Mouse (Mus musculus): ENCODE data around the gene Olfr503. TPM values are rescaled to one million over a fixed set of nuclear protein-coding genes. Genes with fewer than 3 reads are reported as not detected.
"Not testable (repeated sequence)": the region's sequence is repeated elsewhere in the genome, so short reads cannot be mapped to it uniquely, and the experiment has no call there.

Olfr503 gene
- polyA plus RNA-seq (2015; fragmentation: Nextera tagmentation; extraction: Ambion mirVana), result not detected in 2 replicates

- H3K36me3 ChIP-seq; H3K27ac ChIP-seq (replicated peaks); H3K4me3 ChIP-seq; H3K9me3 ChIP-seq; H3K9ac ChIP-seq (replicated peaks); H3K4me1 ChIP-seq; H3K27me3 ChIP-seq; ATAC-seq (replicated peaks); H3K4me2 ChIP-seq (replicated peaks): not testable (repeated sequence)
- WGBS, result 51% methylated on average over 1 of the region's 1 CpGs
These were observed at the start of gene Olfr503 for GRCm38 (mm10) chr7:108544227-108544626. Olfr503 (plus strand) TSS chr7:108544527.

GRCm38 (mm10) chr7:108524965-108525364, 19.4 kb upstream of the Olfr503 start, which contains the start of gene Olfr502:
Olfr502 (minus strand) TSS chr7:108525065.
- H3K9me3 ChIP-seq, result no peaks in the 10 kb centered on the region
- H3K4me2 ChIP-seq (replicated peaks), result no peak within 1 kb of the TSS
- ATAC-seq (replicated peaks), result no peak
- H3K4me3 ChIP-seq, result no peak within 1 kb of the TSS
- no peaks in the 10 kb centered on the region for H3K4me1 ChIP-seq
- H3K36me3 ChIP-seq, result no peaks in the 10 kb centered on the region
- 79% methylated on average over 1 of the region's 1 CpGs for WGBS
- H3K27me3 ChIP-seq, result no peaks in the 10 kb centered on the region
- no peak within 1 kb of the TSS for H3K27ac ChIP-seq (replicated peaks)
- H3K9ac ChIP-seq (replicated peaks), result no peak within 1 kb of the TSS

- H3K4me1 ChIP-seq, result no peaks in the 10 kb centered on the region
- no peak for ATAC-seq (replicated peaks)
- no peaks in the 10 kb centered on the region for H3K36me3 ChIP-seq
- no peak overlapping the region for H3K9ac ChIP-seq (replicated peaks)
- WGBS, result 90% methylated on average over 13 of the region's 13 CpGs
- H3K9me3 ChIP-seq, result no peaks in the 10 kb centered on the region
- H3K4me2 ChIP-seq (replicated peaks), result no peak overlapping the region
- no peaks in the 10 kb centered on the region for H3K27me3 ChIP-seq
- no peak overlapping the region for H3K4me3 ChIP-seq
- H3K27ac ChIP-seq (replicated peaks), result no peak overlapping the region
These were observed 1.9 kb upstream of the Olfr503 start for GRCm38 (mm10) chr7:108542416-108542815.

GRCm38 (mm10) chr7:108565693-108566092, 21.4 kb downstream of the Olfr503 start, which contains the start of gene Olfr504:
Olfr504 (minus strand) TSS chr7:108565793.
- H3K36me3 ChIP-seq, result no peaks in the 10 kb centered on the region
- no peak within 1 kb of the TSS for H3K27ac ChIP-seq (replicated peaks)
- no peak within 1 kb of the TSS for H3K4me3 ChIP-seq
- H3K4me1 ChIP-seq, result no peaks in the 10 kb centered on the region
- whole genome bisulfite sequencing, result 93% methylated on average over 1 of the region's 1 CpGs
- H3K4me2 ChIP-seq (replicated peaks), result no peak within 1 kb of the TSS
- no peak within 1 kb of the TSS for H3K9ac ChIP-seq (replicated peaks)
- ATAC-seq (replicated peaks), result no peak
- H3K9me3 ChIP-seq, result no peaks in the 10 kb centered on the region
- H3K27me3 ChIP-seq, result no peaks in the 10 kb centered on the region

GRCm38 (mm10) chr7:108589797-108590196, 45.5 kb downstream of the Olfr503 start:
- 89% methylated on average over 1 of the region's 1 CpGs for WGBS
- H3K4me3 ChIP-seq, result no peak overlapping the region

More at GRCm38 (mm10) chr7:108589797-108590196, 45.5 kb downstream of the Olfr503 start:
- ATAC-seq (replicated peaks), result no peak
- Histone ChIP-seq H3K4me1 (no peaks in the 10 kb centered on the region), H3K9me3 (no peaks in the 10 kb centered on the region), H3K27me3 (no peaks in the 10 kb centered on the region), H3K27ac (replicated peaks) (no peak overlapping the region), H3K36me3 (no peaks in the 10 kb centered on the region), H3K4me2 (replicated peaks) (no peak overlapping the region), H3K9ac (replicated peaks) (no peak overlapping the region)

Other genes with a start within 250 kb of the Olfr503 start
- gene Olfr491, start 231.1 kb upstream of the Olfr503 start, polyA plus RNA-seq (2015; fragmentation: Nextera tagmentation; extraction: Ambion mirVana), result not detected in 2 replicates
- gene Olfr492, start 220.9 kb upstream of the Olfr503 start, polyA plus RNA-seq (2015; fragmentation: Nextera tagmentation; extraction: Ambion mirVana), result not detected in 2 replicates
- not detected in 2 replicates for gene Olfr493, start 197.5 kb upstream of the Olfr503 start, polyA plus RNA-seq (2015; fragmentation: Nextera tagmentation; extraction: Ambion mirVana)
- not detected in 2 replicates for gene Olfr494, start 179.2 kb upstream of the Olfr503 start, polyA plus RNA-seq (2015; fragmentation: Nextera tagmentation; extraction: Ambion mirVana)
- gene Olfr495, start 151.4 kb upstream of the Olfr503 start, polyA plus RNA-seq (2015; fragmentation: Nextera tagmentation; extraction: Ambion mirVana), result not detected in 2 replicates
- not detected in 2 replicates for gene Olfr497, start 124.1 kb upstream of the Olfr503 start, polyA plus RNA-seq (2015; fragmentation: Nextera tagmentation; extraction: Ambion mirVana)
- not detected in 2 replicates for gene Olfr498, start 79.2 kb upstream of the Olfr503 start, polyA plus RNA-seq (2015; fragmentation: Nextera tagmentation; extraction: Ambion mirVana)
- gene Olfr502, start 19.5 kb upstream of the Olfr503 start, polyA plus RNA-seq (2015; fragmentation: Nextera tagmentation; extraction: Ambion mirVana), result not detected in 2 replicates
- gene Olfr504, start 21.3 kb downstream of the Olfr503 start, polyA plus RNA-seq (2015; fragmentation: Nextera tagmentation; extraction: Ambion mirVana), result not detected in 2 replicates
- gene Olfr506, start 66.3 kb downstream of the Olfr503 start, polyA plus RNA-seq (2015; fragmentation: Nextera tagmentation; extraction: Ambion mirVana), result not detected in 2 replicates
- gene Olfr507, start 77.3 kb downstream of the Olfr503 start, polyA plus RNA-seq (2015; fragmentation: Nextera tagmentation; extraction: Ambion mirVana), result not detected in 2 replicates
- not detected in 2 replicates for gene Olfr508, start 85.5 kb downstream of the Olfr503 start, polyA plus RNA-seq (2015; fragmentation: Nextera tagmentation; extraction: Ambion mirVana)
- not detected in 2 replicates for gene Olfr509, start 107.4 kb downstream of the Olfr503 start, polyA plus RNA-seq (2015; fragmentation: Nextera tagmentation; extraction: Ambion mirVana)
- not detected in 2 replicates for gene Olfr510, start 121.9 kb downstream of the Olfr503 start, polyA plus RNA-seq (2015; fragmentation: Nextera tagmentation; extraction: Ambion mirVana)
- not detected in 2 replicates for gene Olfr512, start 168.8 kb downstream of the Olfr503 start, polyA plus RNA-seq (2015; fragmentation: Nextera tagmentation; extraction: Ambion mirVana)
- gene Olfr513, start 206.4 kb downstream of the Olfr503 start, polyA plus RNA-seq (2015; fragmentation: Nextera tagmentation; extraction: Ambion mirVana), result not detected in 2 replicates

Measured in forebrain, embryonic 15.5 days (tissue).